Mouse (Mus musculus): Measurements from ENCODE around the gene Ugt1a10. TPM values are rescaled to one million over a fixed set of nuclear protein-coding genes. Genes with fewer than 3 reads are reported as not detected.

Gene Ugt1a10
- polyA plus RNA-seq, 1 experiment from 2014 or later: not detected

GRCm38 (mm10) chr1:88260114-88260513 is 204.9 kb downstream of the Ugt1a10 start:
- Histone ChIP-seq H3K4me3 (ENCODE audit: low read depth, low read length) (no peak overlapping the region), H3K27me3 (ENCODE audit: control insufficient read depth, insufficient read depth, low read depth, low read length) (no peaks in the 10 kb centered on the region), H3K9ac (ENCODE audit: low read depth, low read length) (no peak overlapping the region), H3K4me1 (ENCODE audit: control insufficient read depth, insufficient read depth, low read length) (no peaks in the 10 kb centered on the region), H3K36me3 (ENCODE audit: control insufficient read depth, insufficient read depth, low read length) (peaks cover 48% of the 10 kb centered on the region), H3K4me2 (ENCODE audit: low read length) (no peak overlapping the region), H3K27ac (ENCODE audit: low read length) (no peak overlapping the region), H3K9me3 (replicated peaks; ENCODE audit: control insufficient read depth, low read length, poor library complexity, severe bottlenecking) (peaks cover 25% of the 10 kb centered on the region)
- 86% methylated on average over 6 of the region's 6 CpGs for WGBS
- no peak; the same call in 1 of the 2 replicates for ATAC-seq

GRCm38 (mm10) chr1:88260604-88261377 is 205.6 kb downstream of the Ugt1a10 start:
- no peak for ATAC-seq
- no peak overlapping the region for H3K4me2 ChIP-seq (ENCODE audit: low read length)
- H3K27me3 ChIP-seq (ENCODE audit: control insufficient read depth, insufficient read depth, low read depth, low read length): no peaks in the 10 kb centered on the region
- H3K9me3 ChIP-seq (replicated peaks; ENCODE audit: control insufficient read depth, low read length, poor library complexity, severe bottlenecking): peaks cover 18% of the 10 kb centered on the region
- H3K9ac ChIP-seq (ENCODE audit: low read depth, low read length): no peak overlapping the region
- H3K4me1 ChIP-seq (ENCODE audit: control insufficient read depth, insufficient read depth, low read length): no peaks in the 10 kb centered on the region
- 84% methylated on average over 10 of the region's 10 CpGs for WGBS
- no peak overlapping the region for H3K4me3 ChIP-seq (ENCODE audit: low read depth, low read length)
- no peak overlapping the region for H3K27ac ChIP-seq (ENCODE audit: low read length)
- peaks cover 54% of the 10 kb centered on the region for H3K36me3 ChIP-seq (ENCODE audit: control insufficient read depth, insufficient read depth, low read length)

GRCm38 (mm10) chr1:88261706-88262105 is 206.5 kb downstream of the Ugt1a10 start:
- no peak for ATAC-seq
- Histone ChIP-seq H3K36me3 (ENCODE audit: control insufficient read depth, insufficient read depth, low read length) (peaks cover 64% of the 10 kb centered on the region), H3K4me2 (ENCODE audit: low read length) (no peak overlapping the region), H3K27me3 (ENCODE audit: control insufficient read depth, insufficient read depth, low read depth, low read length) (no peaks in the 10 kb centered on the region), H3K9ac (ENCODE audit: low read depth, low read length) (no peak overlapping the region), H3K9me3 (replicated peaks; ENCODE audit: control insufficient read depth, low read length, poor library complexity, severe bottlenecking) (peaks cover 9% of the 10 kb centered on the region), H3K27ac (ENCODE audit: low read length) (no peak overlapping the region), H3K4me1 (ENCODE audit: control insufficient read depth, insufficient read depth, low read length) (no peaks in the 10 kb centered on the region), H3K4me3 (ENCODE audit: low read depth, low read length) (no peak overlapping the region)
- 87% methylated on average over 7 of the region's 7 CpGs for WGBS

- Histone ChIP-seq H3K36me3 (ENCODE audit: control insufficient read depth, insufficient read depth, low read length) (peaks cover 69% of the 10 kb centered on the region), H3K9ac (ENCODE audit: low read depth, low read length) (no peak overlapping the region), H3K4me2 (ENCODE audit: low read length) (no peak overlapping the region), H3K4me3 (ENCODE audit: low read depth, low read length) (no peak overlapping the region), H3K9me3 (replicated peaks; ENCODE audit: control insufficient read depth, low read length, poor library complexity, severe bottlenecking) (peaks cover 4% of the 10 kb centered on the region; the same call in 1 of the 2 replicates), H3K4me1 (ENCODE audit: control insufficient read depth, insufficient read depth, low read length) (no peaks in the 10 kb centered on the region), H3K27ac (ENCODE audit: low read length) (no peak overlapping the region), H3K27me3 (ENCODE audit: control insufficient read depth, insufficient read depth, low read depth, low read length) (no peaks in the 10 kb centered on the region)
- 90% methylated on average over 4 of the region's 4 CpGs for WGBS
- ATAC-seq: no peak
Observed at GRCm38 (mm10) chr1:88262255-88262654, 207.1 kb downstream of the Ugt1a10 start.

GRCm38 (mm10) chr1:88262961-88263360 is 207.8 kb downstream of the Ugt1a10 start:
- Histone ChIP-seq H3K4me2 (ENCODE audit: low read length) (no peak overlapping the region), H3K36me3 (ENCODE audit: control insufficient read depth, insufficient read depth, low read length) (peaks cover 76% of the 10 kb centered on the region), H3K4me3 (ENCODE audit: low read depth, low read length) (no peak overlapping the region), H3K9me3 (replicated peaks; ENCODE audit: control insufficient read depth, low read length, poor library complexity, severe bottlenecking) (no peaks in the 10 kb centered on the region), H3K27ac (ENCODE audit: low read length) (no peak overlapping the region), H3K4me1 (ENCODE audit: control insufficient read depth, insufficient read depth, low read length) (no peaks in the 10 kb centered on the region), H3K27me3 (ENCODE audit: control insufficient read depth, insufficient read depth, low read depth, low read length) (no peaks in the 10 kb centered on the region), H3K9ac (ENCODE audit: low read depth, low read length) (no peak overlapping the region)
- ATAC-seq: no peak
- 78% methylated on average over 6 of the region's 6 CpGs for WGBS

- Histone ChIP-seq H3K36me3 (ENCODE audit: control insufficient read depth, insufficient read depth, low read length) (peaks cover 84% of the 10 kb centered on the region), H3K27ac (ENCODE audit: low read length) (no peak overlapping the region), H3K9me3 (replicated peaks; ENCODE audit: control insufficient read depth, low read length, poor library complexity, severe bottlenecking) (no peaks in the 10 kb centered on the region), H3K27me3 (ENCODE audit: control insufficient read depth, insufficient read depth, low read depth, low read length) (no peaks in the 10 kb centered on the region), H3K4me2 (ENCODE audit: low read length) (no peak overlapping the region), H3K9ac (ENCODE audit: low read depth, low read length) (no peak overlapping the region), H3K4me1 (ENCODE audit: control insufficient read depth, insufficient read depth, low read length) (no peaks in the 10 kb centered on the region), H3K4me3 (ENCODE audit: low read depth, low read length) (no peak overlapping the region)
- ATAC-seq: no peak
- WGBS: 94% methylated on average over 5 of the region's 5 CpGs
Observed at GRCm38 (mm10) chr1:88263778-88264177, 208.6 kb downstream of the Ugt1a10 start.

- no peak overlapping the region for H3K27ac ChIP-seq (ENCODE audit: low read length)
- H3K36me3 ChIP-seq (ENCODE audit: control insufficient read depth, insufficient read depth, low read length): peaks cover 90% of the 10 kb centered on the region
- no peaks in the 10 kb centered on the region for H3K4me1 ChIP-seq (ENCODE audit: control insufficient read depth, insufficient read depth, low read length)
- no peak for ATAC-seq
- H3K27me3 ChIP-seq (ENCODE audit: control insufficient read depth, insufficient read depth, low read depth, low read length): no peaks in the 10 kb centered on the region
- H3K9ac ChIP-seq (ENCODE audit: low read depth, low read length): no peak overlapping the region
- no peak overlapping the region for H3K4me2 ChIP-seq (ENCODE audit: low read length)
- H3K9me3 ChIP-seq (replicated peaks; ENCODE audit: control insufficient read depth, low read length, poor library complexity, severe bottlenecking): no peaks in the 10 kb centered on the region
- 92% methylated on average over 7 of the region's 7 CpGs for whole genome bisulfite sequencing
- H3K4me3 ChIP-seq (ENCODE audit: low read depth, low read length): no peak overlapping the region
Observed at GRCm38 (mm10) chr1:88264237-88264868, 209.2 kb downstream of the Ugt1a10 start.

GRCm38 (mm10) chr1:88264869-88265240 is 209.7 kb downstream of the Ugt1a10 start:
- H3K36me3 ChIP-seq (ENCODE audit: control insufficient read depth, insufficient read depth, low read length): peaks cover 93% of the 10 kb centered on the region
- H3K9ac ChIP-seq (ENCODE audit: low read depth, low read length): no peak overlapping the region
- no peaks in the 10 kb centered on the region for H3K9me3 ChIP-seq (replicated peaks; ENCODE audit: control insufficient read depth, low read length, poor library complexity, severe bottlenecking)
- no peaks in the 10 kb centered on the region for H3K27me3 ChIP-seq (ENCODE audit: control insufficient read depth, insufficient read depth, low read depth, low read length)
- H3K4me3 ChIP-seq (ENCODE audit: low read depth, low read length): no peak overlapping the region
- no peaks in the 10 kb centered on the region for H3K4me1 ChIP-seq (ENCODE audit: control insufficient read depth, insufficient read depth, low read length)
- H3K27ac ChIP-seq (ENCODE audit: low read length): no peak overlapping the region
- H3K4me2 ChIP-seq (ENCODE audit: low read length): no peak overlapping the region
- 82% methylated on average over 4 of the region's 4 CpGs for WGBS
- ATAC-seq: no peak

- H3K4me2 ChIP-seq (ENCODE audit: low read length): no peak overlapping the region
- no peaks in the 10 kb centered on the region for H3K4me1 ChIP-seq (ENCODE audit: control insufficient read depth, insufficient read depth, low read length)
- H3K9me3 ChIP-seq (replicated peaks; ENCODE audit: control insufficient read depth, low read length, poor library complexity, severe bottlenecking): no peaks in the 10 kb centered on the region
- 91% methylated on average over 13 of the region's 13 CpGs for WGBS
- no peak for ATAC-seq
- peaks cover 88% of the 10 kb centered on the region for H3K36me3 ChIP-seq (ENCODE audit: control insufficient read depth, insufficient read depth, low read length)
- H3K4me3 ChIP-seq (ENCODE audit: low read depth, low read length): no peak overlapping the region
- no peaks in the 10 kb centered on the region for H3K27me3 ChIP-seq (ENCODE audit: control insufficient read depth, insufficient read depth, low read depth, low read length)
- no peak overlapping the region for H3K9ac ChIP-seq (ENCODE audit: low read depth, low read length)
- H3K27ac ChIP-seq (ENCODE audit: low read length): no peak overlapping the region
Observed at GRCm38 (mm10) chr1:88266123-88266522, 210.9 kb downstream of the Ugt1a10 start.
